Mouse (Mus musculus) testis, adult 2 months (tissue): ENCODE data around the gene Psmd11.

ENCODE experiments used
- CTCF ChIP-seq: fragments of 200-500 bp; IDR thresholded peaks from 2 replicates; pipeline ENCODE4 v1.5.1; 2012; ENCODE audit warnings: low read depth, mild to moderate bottlenecking, inconsistent platforms, low read length, moderate library complexity; ENCODE audit not compliant: control insufficient read depth, insufficient read depth, insufficient replicate concordance
- POLR2A ChIP-seq: fragments of 200-500 bp; IDR thresholded peaks from 2 replicates; pipeline ENCODE4 v1.6.1; 2012; ENCODE audit warnings: low read depth, mild to moderate bottlenecking, inconsistent platforms, low read length, moderate library complexity; ENCODE audit not compliant: control insufficient read depth

DNA sequence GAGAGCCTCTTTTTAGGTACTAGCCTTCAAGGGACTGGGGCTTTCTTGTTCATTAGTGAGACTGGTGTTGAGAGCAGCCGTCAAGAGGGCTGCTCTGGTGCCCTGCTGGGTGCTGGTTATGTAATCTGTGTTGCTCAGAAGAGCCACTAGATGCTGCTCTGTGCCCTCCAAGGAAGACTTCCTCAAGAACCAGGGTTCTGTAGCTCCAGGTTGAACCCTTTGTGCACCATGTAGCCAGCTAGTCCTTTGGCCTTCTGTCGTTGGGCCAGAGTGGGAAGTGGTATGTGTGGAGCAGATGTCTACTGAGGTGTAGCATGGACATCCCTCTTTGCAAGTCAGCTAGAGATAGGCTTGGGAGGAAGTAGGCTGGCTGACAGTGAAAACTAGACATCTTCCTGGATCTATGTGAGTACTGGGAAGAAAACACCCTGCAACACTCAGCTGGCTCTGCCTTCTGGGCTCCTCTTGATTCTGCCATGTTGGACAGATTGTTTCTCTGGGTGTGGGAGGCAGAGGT lies 45.8 kb downstream of the Psmd11 start:
- TF ChIP-seq POLR2A (no peak), CTCF (no peak)
